Mouse (Mus musculus): ENCODE results near the gene Lipt1.

The Lipt1 gene

GRCm38 (mm10) chr1:37899816-37900215 lies 28.3 kb downstream of the Lipt1 start:
- DNase-seq (ENCODE audit: inconsistent ontology term), result no peak

GRCm38 (mm10) chr1:37900288-37900687 lies 28.8 kb downstream of the Lipt1 start:
- no peak for DNase-seq (ENCODE audit: inconsistent ontology term)

DNA sequence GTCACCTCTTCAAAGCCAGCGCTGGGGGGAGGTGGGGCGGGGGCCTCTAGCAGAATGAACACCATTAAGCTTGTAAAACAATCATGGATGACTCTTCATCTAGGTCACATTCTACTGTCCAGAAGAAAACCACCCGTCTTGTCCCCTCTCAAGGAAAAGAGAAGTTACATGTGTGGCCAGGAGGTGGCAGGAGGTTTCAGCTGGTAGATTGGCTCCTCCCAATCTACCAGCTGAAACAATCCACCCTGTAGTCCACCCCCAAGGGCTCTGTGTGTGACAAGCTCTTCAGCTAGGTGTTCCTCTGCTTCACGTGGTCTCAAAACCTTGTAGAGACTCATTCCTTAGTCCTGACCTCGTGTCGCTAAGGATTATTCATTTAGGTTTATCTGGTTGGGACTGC lies 31.6 kb downstream of the Lipt1 start:
- peak; percentile 41 for DNase-seq (ENCODE audit: inconsistent ontology term)

DNA sequence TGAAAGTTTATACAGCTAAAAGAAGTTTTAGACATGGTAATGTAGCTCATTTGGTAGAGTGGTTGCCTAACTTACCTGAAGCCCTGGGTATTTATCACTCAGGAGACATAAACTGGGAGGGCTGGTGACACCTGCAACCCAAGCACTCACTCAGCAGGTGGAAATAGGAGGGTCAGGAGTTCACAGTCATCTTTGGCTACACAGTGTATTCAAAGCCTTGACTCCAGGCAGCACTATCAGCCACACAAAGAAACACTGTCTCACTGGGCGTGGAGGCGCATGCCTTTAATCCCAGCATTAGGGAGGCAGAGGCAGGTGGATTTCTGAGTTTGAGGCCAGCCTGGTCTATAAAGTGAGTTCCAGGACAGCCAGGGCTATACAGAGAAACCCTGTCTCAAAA lies 41.2 kb downstream of the Lipt1 start:
- DNase-seq (ENCODE audit: inconsistent ontology term), result no peak

DNA sequence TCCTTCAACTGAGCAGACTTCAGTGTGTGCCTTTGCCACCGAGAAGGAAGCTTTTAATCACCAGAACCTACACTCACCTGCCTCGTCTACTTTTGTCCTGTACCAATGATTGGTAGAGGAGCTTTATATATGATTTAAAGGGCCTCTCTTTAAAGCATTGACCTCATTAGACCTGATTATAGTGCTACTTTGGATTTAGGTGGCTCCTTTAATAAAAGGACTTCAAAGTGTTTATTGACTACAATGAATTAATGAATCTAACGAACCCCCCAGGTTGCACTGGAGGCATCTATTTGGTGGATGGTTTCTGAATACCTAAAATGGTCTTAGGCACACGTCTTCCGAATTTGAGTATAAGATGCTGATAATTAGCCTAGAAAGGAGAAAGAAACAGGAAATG lies 44.9 kb downstream of the Lipt1 start, which contains the start of gene Lyg2:
Lyg2 (minus strand) TSS at position 101 of the 400 bp plus-strand sequence.
- DNase-seq (ENCODE audit: inconsistent ontology term), result no peak

DNA sequence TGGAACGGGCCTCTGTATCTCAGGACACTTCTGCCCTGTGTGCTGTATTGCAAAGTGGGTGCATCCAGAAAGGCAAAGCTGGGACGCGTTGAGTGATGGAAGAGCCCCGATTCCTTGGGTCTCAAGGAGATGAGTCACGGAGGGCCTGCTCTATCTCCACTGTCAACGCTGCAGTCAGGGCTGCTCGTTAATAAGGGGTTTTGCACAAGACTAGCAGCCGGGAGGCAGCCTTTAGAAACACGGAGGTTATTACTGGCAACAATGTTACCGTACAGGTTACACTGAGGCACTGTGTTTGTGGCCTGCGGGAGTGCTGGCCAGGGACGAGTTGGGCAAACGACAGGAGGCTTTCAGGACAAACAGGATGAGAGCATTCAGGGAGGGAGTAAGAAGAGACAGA lies 46.1 kb downstream of the Lipt1 start:
- no peak for DNase-seq (ENCODE audit: inconsistent ontology term)

- peak; percentile 16 for DNase-seq (ENCODE audit: inconsistent ontology term)
Observed at GRCm38 (mm10) chr1:37918096-37918495, 46.6 kb downstream of the Lipt1 start.

- no peak for DNase-seq (ENCODE audit: inconsistent ontology term)
Observed at GRCm38 (mm10) chr1:37922536-37922935, 51.0 kb downstream of the Lipt1 start.
